Mouse (Mus musculus) small intestine, adult 2 months (tissue): ENCODE data around the gene Ablim2.

ENCODE experiments used
- CTCF ChIP-seq: fragments of 200-500 bp; IDR thresholded peaks from 2 replicates; pipeline ENCODE4 v1.5.1; 2012; ENCODE audit warnings: low read depth, mild to moderate bottlenecking, control low read depth, inconsistent platforms, low read length, moderate library complexity, mixed read lengths; ENCODE audit not compliant: insufficient replicate concordance, insufficient read length; ENCODE audit errors: extremely low read depth
- POLR2A ChIP-seq: fragments of 200-500 bp; IDR thresholded peaks from 2 replicates; pipeline ENCODE4 v1.6.1; 2012; ENCODE audit warnings: low read depth, mild to moderate bottlenecking, control low read depth, inconsistent platforms, low read length, moderate library complexity

DNA sequence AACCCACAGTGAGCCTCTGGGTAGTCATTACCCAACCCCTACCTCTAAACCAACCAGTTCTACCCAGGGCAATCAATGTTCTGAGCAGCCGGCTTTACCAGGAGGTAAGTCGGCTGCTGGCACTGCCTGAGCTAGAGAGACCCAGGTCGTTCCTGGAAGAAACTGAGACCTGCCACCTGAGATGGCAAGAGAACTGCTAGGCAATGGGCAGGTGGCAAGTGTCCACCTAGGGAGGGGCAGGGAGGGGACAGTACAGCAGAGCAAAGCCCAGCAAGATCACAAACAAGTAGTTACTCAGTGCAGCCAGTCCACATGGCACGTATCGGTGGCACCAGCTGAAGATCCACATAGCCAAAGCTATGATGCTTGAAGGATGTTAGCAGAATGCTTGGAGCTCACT, 118.6 kb downstream of the Ablim2 start:
- TF ChIP-seq CTCF (no peak), POLR2A (no peak)
